Mouse (Mus musculus) cortical plate, adult 2 months (tissue): ENCODE measurements around the gene Prex1.

Experiments used
- CTCF ChIP-seq: fragments of 200-500 bp; IDR thresholded peaks from 2 replicates; pipeline ENCODE4 v1.5.1; 2011; ENCODE audit warnings: mild to moderate bottlenecking, control low read depth, low read length; ENCODE audit not compliant: insufficient read depth; ENCODE audit errors: extremely low read depth
- POLR2A ChIP-seq: fragments of 200-500 bp; IDR thresholded peaks from 2 replicates; pipeline ENCODE4 v1.6.1; 2011; ENCODE audit warnings: mild to moderate bottlenecking, low read length, control low read depth; ENCODE audit not compliant: insufficient read depth; ENCODE audit errors: extremely low read depth

DNA sequence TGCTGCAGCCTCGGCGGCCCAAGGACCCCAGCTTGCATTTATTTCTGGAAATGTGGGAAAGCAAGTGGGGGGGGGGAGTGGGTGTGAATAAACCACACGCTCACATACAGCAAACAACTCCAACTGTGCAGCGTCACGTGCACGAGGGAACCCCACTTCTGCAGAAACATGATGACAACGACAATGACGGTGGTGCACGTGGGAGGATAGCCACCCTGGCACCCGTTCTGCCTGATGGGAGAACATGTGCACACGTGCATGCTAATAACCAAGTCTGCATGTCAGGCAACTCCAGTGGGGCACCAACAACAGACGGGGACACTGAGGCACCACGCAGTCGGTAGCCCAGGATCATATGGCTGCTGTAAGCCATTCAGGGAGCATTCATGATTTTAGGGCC lies 37.1 kb downstream of the Prex1 start:
- TF ChIP-seq POLR2A (no peak), CTCF (no peak)
